In the genomic region with DNA sequence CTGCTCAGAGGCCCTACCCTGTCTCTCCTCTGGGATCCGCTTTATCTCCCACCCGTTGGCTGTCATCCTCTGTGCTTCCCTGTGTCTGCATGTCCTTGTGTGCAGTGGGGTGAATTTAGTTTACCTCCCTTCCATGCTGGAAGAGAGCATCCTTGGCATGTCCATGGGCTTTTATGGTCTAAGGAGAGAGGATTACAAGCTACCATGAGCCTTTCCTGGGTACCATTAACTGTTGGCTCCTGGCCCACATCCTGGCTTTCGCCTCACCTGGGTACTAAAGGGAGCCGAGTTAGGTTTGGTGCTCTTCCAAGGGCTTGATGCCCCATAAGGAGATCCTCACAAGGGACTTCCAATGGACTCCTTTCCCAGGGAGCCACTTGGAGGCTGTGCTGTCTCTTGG, we compare ENCODE assay signal across 14 mouse cellular contexts. TPM values are rescaled to one million over a fixed set of nuclear protein-coding genes. Genes with fewer than 3 reads are reported as not detected.
DNase-seq lines count a peak whose midpoint lies in the region; ATAC-seq and TF ChIP-seq lines count a peak whose summit lies in the region.
"Had no signal": no experiment of that assay in that cellular context is flagged by ENCODE, and none has a peak within 500 bp of the region (broad histone marks: within the 10 kb centered on the region; RNA-seq: fewer than 3 reads in every experiment).

No protein-coding gene starts in this region.

- H3K4me2 ChIP-seq in forebrain, embryonic 14.5 days (ENCODE audit: low read length): no peak overlapping the region
- H3K4me2 ChIP-seq in forebrain, embryonic 12.5 days: no peak overlapping the region
- peak overlapping the region; percentile 25 for H3K4me2 ChIP-seq in neural tube, embryonic 13.5 days
- H3K4me2 ChIP-seq in stomach, embryonic 15.5 days: 0 out of 2 replicates have a peak overlapping the region, but pooled peaks have one; percentile 16

- no peak overlapping the region for H3K4me3 ChIP-seq in forebrain, embryonic 14.5 days (ENCODE audit: low read depth, low read length)
- H3K4me3 ChIP-seq in forebrain, embryonic 12.5 days (replicated peaks): no peak overlapping the region
- H3K4me3 ChIP-seq in kidney, adult 2 months (ENCODE audit: insufficient read depth, low read depth, low read length): peak overlapping the region; percentile 20; the same call in 1 of the 2 replicates
- H3K4me3 ChIP-seq in neural tube, embryonic 13.5 days: 0 out of 2 replicates have a peak overlapping the region, but pooled peaks have one; percentile 4
- H3K4me3 ChIP-seq in stomach, embryonic 15.5 days (replicated peaks): peak overlapping the region; percentile 0; the same call in 1 of the 2 replicates

- TF ChIP-seq CTCF in kidney, adult 2 months (conservative IDR thresholded peaks at IDR 0.05; ENCODE audit: insufficient read depth, insufficient read length, low read depth, low read length): no peak

- 88% methylated on average over 4 of the region's 4 CpGs for WGBS in forebrain, embryonic 14.5 days
- WGBS in forebrain, embryonic 12.5 days: 95% methylated on average over 4 of the region's 4 CpGs
- 77% methylated on average over 4 of the region's 4 CpGs for WGBS in kidney, adult 2 months
- WGBS in neural tube, embryonic 13.5 days: 92% methylated on average over 4 of the region's 4 CpGs
- 83% methylated on average over 4 of the region's 4 CpGs for WGBS in stomach, embryonic 15.5 days

- no peaks in the 10 kb centered on the region for H3K27me3 ChIP-seq in forebrain, embryonic 14.5 days (replicated peaks; ENCODE audit: control insufficient read depth, insufficient read depth, low read length)
- no peaks in the 10 kb centered on the region for H3K27me3 ChIP-seq in forebrain, embryonic 12.5 days
- no peaks in the 10 kb centered on the region for H3K27me3 ChIP-seq in kidney, adult 2 months (replicated peaks; ENCODE audit: control insufficient read depth, insufficient read depth, low read length)
- H3K27me3 ChIP-seq in neural tube, embryonic 13.5 days: no peaks in the 10 kb centered on the region
- no peaks in the 10 kb centered on the region for H3K27me3 ChIP-seq in stomach, embryonic 15.5 days (replicated peaks)

- H3K4me1 ChIP-seq in forebrain, embryonic 14.5 days (ENCODE audit: control insufficient read depth, insufficient read depth, low read length): no peaks in the 10 kb centered on the region; the same call in 1 of the 2 replicates
- peaks cover 20% of the 10 kb centered on the region for H3K4me1 ChIP-seq in forebrain, embryonic 12.5 days
- peaks cover 27% of the 10 kb centered on the region for H3K4me1 ChIP-seq in kidney, adult 2 months (ENCODE audit: control insufficient read depth, insufficient read depth, low read length)
- H3K4me1 ChIP-seq in neural tube, embryonic 13.5 days (replicated peaks): peaks cover 40% of the 10 kb centered on the region
- H3K4me1 ChIP-seq in stomach, embryonic 15.5 days: 0 out of 2 replicates have a peak, but pooled peaks cover 3% of the 10 kb centered on the region

- no peak for TF ChIP-seq POLR2A in kidney, adult 2 months (IDR thresholded peaks at IDR 0.05; ENCODE audit: low read depth, low read length)

- no peak overlapping the region for H3K9ac ChIP-seq in forebrain, embryonic 14.5 days (ENCODE audit: low read length)
- H3K9ac ChIP-seq in forebrain, embryonic 12.5 days: no peak overlapping the region
- no peak overlapping the region for H3K9ac ChIP-seq in neural tube, embryonic 13.5 days
- no peak overlapping the region for H3K9ac ChIP-seq in stomach, embryonic 15.5 days

- DNase-seq in forebrain, embryonic 14.5 days (ENCODE audit: low spot score): no peak
- no peak for DNase-seq in kidney, adult 2 months
- no peak for DNase-seq in kidney, postnatal 25 days
- DNase-seq in neural tube, embryonic 10.5 days (ENCODE audit: extremely low spot score, low spot score): no peak
- DNase-seq in c-Kit-positive CD71-positive TER-119-positive erythroid progenitor cells, embryonic 14.5 days (ENCODE audit: low spot score): no peak
- DNase-seq: adrenal gland, postnatal 36 days; gastrocnemius, postnatal 14 days; layer of hippocampus, adult 9-11 months; right cerebral cortex, postnatal 4 days had no signal

- peaks cover 32% of the 10 kb centered on the region for H3K36me3 ChIP-seq in forebrain, embryonic 14.5 days (ENCODE audit: control insufficient read depth, insufficient read depth, low read length)
- peaks cover 43% of the 10 kb centered on the region for H3K36me3 ChIP-seq in forebrain, embryonic 12.5 days (replicated peaks)
- no peaks in the 10 kb centered on the region for H3K36me3 ChIP-seq in kidney, adult 2 months (ENCODE audit: control insufficient read depth, insufficient read depth, low read length)
- H3K36me3 ChIP-seq in neural tube, embryonic 13.5 days: peaks cover 33% of the 10 kb centered on the region
- H3K36me3 ChIP-seq in stomach, embryonic 15.5 days: peaks cover 4% of the 10 kb centered on the region; the same call in 1 of the 2 replicates

- no peaks in the 10 kb centered on the region for H3K9me3 ChIP-seq in forebrain, embryonic 14.5 days (replicated peaks; ENCODE audit: control insufficient read depth, low read length)
- H3K9me3 ChIP-seq in forebrain, embryonic 12.5 days: no peaks in the 10 kb centered on the region
- H3K9me3 ChIP-seq in neural tube, embryonic 13.5 days: no peaks in the 10 kb centered on the region
- H3K9me3 ChIP-seq in stomach, embryonic 15.5 days: no peaks in the 10 kb centered on the region

- ATAC-seq in forebrain, embryonic 14.5 days: no peak
- no peak for ATAC-seq in forebrain, embryonic 12.5 days (ENCODE audit: low FRiP score)
- no peak for ATAC-seq in neural tube, embryonic 13.5 days (ENCODE audit: low read depth)
- ATAC-seq in stomach, embryonic 15.5 days (ENCODE audit: insufficient read depth, low FRiP score, low read depth): no peak

- H3K27ac ChIP-seq in forebrain, embryonic 14.5 days (ENCODE audit: low read depth, low read length): peak overlapping the region; percentile 24; the same call in 1 of the 2 replicates
- H3K27ac ChIP-seq in forebrain, embryonic 12.5 days: no peak overlapping the region
- no peak overlapping the region for H3K27ac ChIP-seq in kidney, adult 2 months (ENCODE audit: insufficient read depth, low read depth, low read length)
- H3K27ac ChIP-seq in neural tube, embryonic 13.5 days (replicated peaks): no peak overlapping the region
- H3K27ac ChIP-seq in stomach, embryonic 15.5 days: no peak overlapping the region

RNA-seq across cellular contexts. Expression of a gene that starts 53.1 kb away (rescaled TPM):
- polyA plus RNA-seq in forebrain, embryonic 14.5 days (2014; fragmentation: Nextera tagmentation; extraction: Ambion mirVana): 62.2 and 72.7 TPM in 2 replicates
- polyA plus RNA-seq in forebrain, embryonic 12.5 days (2016; fragmentation: Nextera tagmentation; extraction: Ambion mirVana): 78.8 and 82.1 TPM in 2 replicates
- 49.3 and 49.6 TPM in 2 replicates for polyA plus RNA-seq in kidney, adult 2 months (2012; rRNA removed)
- polyA plus RNA-seq in neural tube, embryonic 13.5 days (2015; fragmentation: Nextera tagmentation; extraction: Ambion mirVana): 60.7 and 61.6 TPM in 2 replicates
- 29.3 and 30.1 TPM in 2 replicates for polyA plus RNA-seq in stomach, embryonic 15.5 days (2015; fragmentation: Nextera tagmentation; extraction: Ambion mirVana)

RNA-seq across cellular contexts. Expression of a gene that starts 59.6 kb away (rescaled TPM):
- polyA plus RNA-seq in forebrain, embryonic 14.5 days (2014; fragmentation: Nextera tagmentation; extraction: Ambion mirVana): 0.58 TPM in 1 of 2 replicates, not detected in the other
- 0.26 TPM in 1 of 2 replicates, not detected in the other for polyA plus RNA-seq in forebrain, embryonic 12.5 days (2016; fragmentation: Nextera tagmentation; extraction: Ambion mirVana)
- polyA plus RNA-seq in kidney, adult 2 months (2012; rRNA removed): 0.15 TPM in 1 of 2 replicates, not detected in the other
- 0.43 TPM in 1 of 2 replicates, not detected in the other for polyA plus RNA-seq in neural tube, embryonic 13.5 days (2015; fragmentation: Nextera tagmentation; extraction: Ambion mirVana)
- polyA plus RNA-seq in stomach, embryonic 15.5 days (2015; fragmentation: Nextera tagmentation; extraction: Ambion mirVana): not detected in 2 replicates
- polyA plus RNA-seq: liver, embryonic 16.5 days; thymus, postnatal 0 days had no signal

Comparison
In these comparisons a context has a peak if more than half of its experiments do, and no peak if none do; other contexts are left out.
1. H3K4me2 ChIP-seq: peak in neural tube, embryonic 13.5 days (single experiment) and stomach, embryonic 15.5 days (single experiment); none in forebrain, embryonic 14.5 days (single experiment) and forebrain, embryonic 12.5 days (single experiment).
2. H3K4me3 ChIP-seq: peak in kidney, adult 2 months (single experiment), neural tube, embryonic 13.5 days (single experiment) and stomach, embryonic 15.5 days (single experiment); none in forebrain, embryonic 14.5 days (single experiment) and forebrain, embryonic 12.5 days (single experiment).